Mouse (Mus musculus): ENCODE data around the gene Ms4a4c. TPM values are rescaled to one million over a fixed set of nuclear protein-coding genes. Genes with fewer than 3 reads are reported as not detected.

Ms4a4c gene
- polyA plus RNA-seq (2014; fragmentation: Illumina TruSeq; extraction: RNeasy Lipid Tissue Mini Kit (QIAGEN cat#74804); ENCODE audit: low read depth, low replicate concordance) = 1.2 TPM

GRCm38 (mm10) chr19:11404527-11404926 is at the start of gene Ms4a4c:
Ms4a4c (plus strand) TSS chr19:11404770.

DNA sequence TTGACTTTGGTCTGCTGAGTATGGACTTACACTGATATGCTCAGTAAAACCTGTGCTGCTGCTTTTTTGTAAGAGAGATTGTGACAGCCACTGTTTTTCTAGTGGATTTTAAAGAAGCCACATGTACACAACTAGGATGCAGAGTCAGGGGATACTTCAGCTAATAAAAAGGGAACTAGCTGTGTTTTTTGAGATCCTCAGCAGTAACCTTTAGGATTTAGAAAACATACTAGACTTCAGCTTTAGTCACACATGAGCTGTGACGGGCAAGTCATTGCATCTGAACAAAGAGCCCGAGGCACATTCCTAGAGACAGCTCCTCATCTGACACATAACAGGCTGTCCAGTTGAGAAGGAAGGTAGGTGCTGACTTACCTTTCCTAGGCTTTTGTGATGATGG is 29.3 kb upstream of the Ms4a4c start, which contains the start of gene Ms4a4a:
Gene Ms4a4a (plus strand): TSS at position 251 of the 400 bp plus-strand sequence.

DNA sequence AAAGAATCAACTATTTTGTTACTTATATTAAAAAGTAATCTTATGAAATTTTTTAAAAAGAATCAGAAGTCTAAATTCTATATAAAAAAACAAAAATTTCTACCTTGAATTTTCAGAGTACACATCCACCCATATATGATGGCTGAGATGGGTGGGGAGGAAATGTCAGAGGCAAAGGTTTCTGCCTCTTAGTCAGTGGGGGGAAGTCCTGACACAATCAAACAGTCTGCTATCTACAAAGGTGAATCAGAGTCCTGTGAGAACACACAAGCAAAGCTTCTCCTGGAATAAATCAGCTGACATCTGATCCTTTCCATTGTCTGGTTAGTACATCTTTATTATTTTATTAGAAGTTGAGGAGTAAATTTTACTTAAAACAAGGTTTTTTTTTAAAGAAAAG is 38.8 kb downstream of the Ms4a4c start, which contains the start of gene Ms4a4b:
Gene Ms4a4b (plus strand): TSS at position 216 of the 400 bp plus-strand sequence.

GRCm38 (mm10) chr19:11469215-11469614 is 64.6 kb downstream of the Ms4a4c start, which contains the start of gene Ms4a6c:
Ms4a6c (plus strand) TSS chr19:11469366.

Other genes starting within 250 kb of the Ms4a4c start
- gene 1700025F22Rik, start 239.4 kb upstream of the Ms4a4c start, polyA plus RNA-seq (2014; fragmentation: Illumina TruSeq; extraction: RNeasy Lipid Tissue Mini Kit (QIAGEN cat#74804); ENCODE audit: low read depth, low replicate concordance) = 3.5 TPM
- 2.7 TPM for gene Ms4a13, start 208.0 kb upstream of the Ms4a4c start, polyA plus RNA-seq (2014; fragmentation: Illumina TruSeq; extraction: RNeasy Lipid Tissue Mini Kit (QIAGEN cat#74804); ENCODE audit: low read depth, low replicate concordance)
- gene Ms4a12, start 172.3 kb upstream of the Ms4a4c start, polyA plus RNA-seq (2014; fragmentation: Illumina TruSeq; extraction: RNeasy Lipid Tissue Mini Kit (QIAGEN cat#74804); ENCODE audit: low read depth, low replicate concordance) = not detected
- 0.27 TPM for gene Ms4a1, start 138.5 kb upstream of the Ms4a4c start, polyA plus RNA-seq (2014; fragmentation: Illumina TruSeq; extraction: RNeasy Lipid Tissue Mini Kit (QIAGEN cat#74804); ENCODE audit: low read depth, low replicate concordance)
- 6.4 TPM for gene Ms4a5, start 120.9 kb upstream of the Ms4a4c start, polyA plus RNA-seq (2014; fragmentation: Illumina TruSeq; extraction: RNeasy Lipid Tissue Mini Kit (QIAGEN cat#74804); ENCODE audit: low read depth, low replicate concordance)
- gene Ms4a14, start 90.3 kb upstream of the Ms4a4c start, polyA plus RNA-seq (2014; fragmentation: Illumina TruSeq; extraction: RNeasy Lipid Tissue Mini Kit (QIAGEN cat#74804); ENCODE audit: low read depth, low replicate concordance) = 7.3 TPM
- gene Ms4a7, start 68.6 kb upstream of the Ms4a4c start, polyA plus RNA-seq (2014; fragmentation: Illumina TruSeq; extraction: RNeasy Lipid Tissue Mini Kit (QIAGEN cat#74804); ENCODE audit: low read depth, low replicate concordance) = 9.0 TPM
- gene Ms4a4a, start 29.2 kb upstream of the Ms4a4c start, polyA plus RNA-seq (2014; fragmentation: Illumina TruSeq; extraction: RNeasy Lipid Tissue Mini Kit (QIAGEN cat#74804); ENCODE audit: low read depth, low replicate concordance) = 6.6 TPM
- 4.1 TPM for gene Ms4a4b, start 38.8 kb downstream of the Ms4a4c start, polyA plus RNA-seq (2014; fragmentation: Illumina TruSeq; extraction: RNeasy Lipid Tissue Mini Kit (QIAGEN cat#74804); ENCODE audit: low read depth, low replicate concordance)
- gene Ms4a6c, start 64.6 kb downstream of the Ms4a4c start, polyA plus RNA-seq (2014; fragmentation: Illumina TruSeq; extraction: RNeasy Lipid Tissue Mini Kit (QIAGEN cat#74804); ENCODE audit: low read depth, low replicate concordance) = 12.9 TPM
- gene Gm8369, start 81.2 kb downstream of the Ms4a4c start, polyA plus RNA-seq (2014; fragmentation: Illumina TruSeq; extraction: RNeasy Lipid Tissue Mini Kit (QIAGEN cat#74804); ENCODE audit: low read depth, low replicate concordance) = 0.84 TPM
- gene Ms4a6b, start 111.7 kb downstream of the Ms4a4c start, polyA plus RNA-seq (2014; fragmentation: Illumina TruSeq; extraction: RNeasy Lipid Tissue Mini Kit (QIAGEN cat#74804); ENCODE audit: low read depth, low replicate concordance) = 11.3 TPM
- 20.0 TPM for gene Ms4a4d, start 132.0 kb downstream of the Ms4a4c start, polyA plus RNA-seq (2014; fragmentation: Illumina TruSeq; extraction: RNeasy Lipid Tissue Mini Kit (QIAGEN cat#74804); ENCODE audit: low read depth, low replicate concordance)
- 5.1 TPM for gene Ms4a6d, start 200.1 kb downstream of the Ms4a4c start, polyA plus RNA-seq (2014; fragmentation: Illumina TruSeq; extraction: RNeasy Lipid Tissue Mini Kit (QIAGEN cat#74804); ENCODE audit: low read depth, low replicate concordance)
- 0.12 TPM for gene Ms4a2, start 218.9 kb downstream of the Ms4a4c start, polyA plus RNA-seq (2014; fragmentation: Illumina TruSeq; extraction: RNeasy Lipid Tissue Mini Kit (QIAGEN cat#74804); ENCODE audit: low read depth, low replicate concordance)
- not detected for gene Ms4a3, start 236.1 kb downstream of the Ms4a4c start, polyA plus RNA-seq (2014; fragmentation: Illumina TruSeq; extraction: RNeasy Lipid Tissue Mini Kit (QIAGEN cat#74804); ENCODE audit: low read depth, low replicate concordance)

Measured in adipose tissue, adult 10 weeks (tissue).